8 mouse cellular contexts compared by ENCODE assay signal in the genomic region with DNA sequence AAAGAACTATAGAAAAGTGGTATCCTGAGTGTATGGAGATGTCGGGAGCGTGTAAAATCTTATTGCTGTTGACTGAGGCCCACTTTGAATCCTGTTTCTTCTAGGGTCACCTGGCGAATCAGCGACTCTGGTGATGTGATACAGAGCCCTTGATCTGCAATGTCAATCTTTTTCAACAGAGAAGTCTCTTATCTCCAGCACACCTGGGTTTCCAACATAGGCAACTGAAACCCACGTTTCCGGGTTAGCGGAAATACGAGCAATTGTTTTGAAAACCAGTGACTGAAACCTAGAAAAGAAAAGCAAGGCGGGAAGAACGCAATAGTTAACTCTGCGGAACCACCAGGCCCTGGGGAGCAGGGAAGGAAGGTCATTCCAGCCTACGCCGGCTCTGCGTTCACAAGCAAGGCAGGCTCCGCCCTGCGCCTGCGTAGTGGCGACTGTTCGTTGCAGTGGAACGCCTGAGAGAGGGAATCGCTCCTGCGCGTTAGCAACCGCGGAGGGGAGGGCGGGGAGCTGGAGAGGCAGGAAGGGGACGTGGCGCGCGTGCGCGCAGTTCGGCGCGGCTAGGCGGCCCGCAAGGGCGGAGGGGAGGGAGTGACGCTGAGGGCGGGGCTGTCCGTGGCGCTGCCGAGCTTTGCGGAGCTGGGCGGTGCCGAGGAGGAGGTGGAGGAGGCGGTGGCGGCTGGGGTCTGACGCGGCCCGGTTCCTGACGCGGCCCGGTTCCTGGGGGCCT. TPM values are rescaled to one million over a fixed set of nuclear protein-coding genes. Genes with fewer than 3 reads are reported as not detected.
A peak's percentile ranks its signal among the peaks of the same experiment; 100 is the strongest.
DNase-seq lines count a peak whose midpoint lies in the region; ATAC-seq lines count a peak whose summit lies in the region.

A gene (plus strand): TSS at position 436 of the 736 bp plus-strand sequence.

- ATAC-seq in megakaryocyte progenitor cell, adult 5-6 weeks (replicated peaks; ENCODE audit: poor library complexity) = peak; percentile 91

- DNase-seq in adipocyte (ENCODE audit: low spot score) = peak; percentile 100
- peak; percentile 99 for DNase-seq in embryo, embryonic 10 days (ENCODE audit: low spot score)
- DNase-seq in gastrocnemius, postnatal 10 days = peak; percentile 97
- peak; percentile 99 for DNase-seq in induced T-regulatory cell, adult 2 months (ENCODE audit: low read depth)
- peak; percentile 94 to 96 for DNase-seq in left cerebral cortex, adult 9 months (ENCODE audit: low spot score in 2 of 2)
- peak; percentile 97 for DNase-seq in right cerebral cortex, postnatal 14 days
- DNase-seq in urinary bladder, postnatal 36 days (ENCODE audit: low spot score in 2 of 2) = peak; percentile 94 to 98

RNA-seq across cellular contexts. Expression of the gene that starts here (rescaled TPM):
- 100 to 1,000 TPM; 353 to 365 TPM for total RNA-seq in gastrocnemius, postnatal 10 days (2021)
- 194 and 216 TPM in 2 replicates for total RNA-seq in megakaryocyte progenitor cell, adult 5-6 weeks (2015)
- total RNA-seq in megakaryocyte progenitor cell, adult 5-6 weeks (2017) = 271 and 283 TPM in 2 replicates

Comparison
In these comparisons a context has a peak if more than half of its experiments do, and no peak if none do; other contexts are left out.
1. Peak in every context shown above with its lines: DNase-seq and ATAC-seq.